Mouse (Mus musculus): ENCODE results near the gene Pgap3.

DNA sequence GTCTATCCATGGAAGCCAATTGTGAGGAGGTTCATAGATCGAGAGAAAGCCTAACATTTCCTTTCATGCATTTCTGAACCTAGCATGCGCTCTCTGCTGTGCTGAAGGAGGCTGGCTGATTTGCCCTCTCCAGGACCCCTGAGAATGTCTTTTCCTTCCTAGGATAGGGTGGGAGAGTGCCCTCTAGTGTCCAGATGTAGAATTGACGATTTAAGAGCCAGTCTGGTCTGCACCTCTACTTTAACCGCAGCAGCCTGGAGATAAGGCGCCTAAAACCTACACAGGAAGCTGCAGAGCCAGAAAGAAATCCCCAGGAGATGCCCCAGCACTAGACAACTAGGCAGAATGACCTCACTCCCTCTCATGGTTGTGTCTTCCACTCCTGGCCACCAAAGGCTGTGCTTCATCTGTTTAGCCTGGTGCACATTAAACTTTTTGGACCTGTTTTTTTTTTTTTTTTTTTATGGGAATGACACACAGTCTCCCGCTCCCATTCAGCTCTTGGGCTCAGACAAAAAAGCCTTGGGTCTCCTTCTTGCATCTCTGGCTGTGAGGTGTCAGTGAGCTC, 44.5 kb downstream of the Pgap3 start:
- TF ChIP-seq GATA1 (IDR thresholded peaks at IDR 0.05; ENCODE audit: low read length) (peak; percentile 52), TAL1 (IDR thresholded peaks at IDR 0.05; ENCODE audit: low read length) (no peak)

Data from erythroblast, embryonic 14.5 days (primary cell).